Mouse (Mus musculus): Measurements from ENCODE around the gene Slco2a1.
"Not testable (repeated sequence)": the region's sequence is repeated elsewhere in the genome, so short reads cannot be mapped to it uniquely, and the experiment has no call there.

Gene Slco2a1

DNA sequence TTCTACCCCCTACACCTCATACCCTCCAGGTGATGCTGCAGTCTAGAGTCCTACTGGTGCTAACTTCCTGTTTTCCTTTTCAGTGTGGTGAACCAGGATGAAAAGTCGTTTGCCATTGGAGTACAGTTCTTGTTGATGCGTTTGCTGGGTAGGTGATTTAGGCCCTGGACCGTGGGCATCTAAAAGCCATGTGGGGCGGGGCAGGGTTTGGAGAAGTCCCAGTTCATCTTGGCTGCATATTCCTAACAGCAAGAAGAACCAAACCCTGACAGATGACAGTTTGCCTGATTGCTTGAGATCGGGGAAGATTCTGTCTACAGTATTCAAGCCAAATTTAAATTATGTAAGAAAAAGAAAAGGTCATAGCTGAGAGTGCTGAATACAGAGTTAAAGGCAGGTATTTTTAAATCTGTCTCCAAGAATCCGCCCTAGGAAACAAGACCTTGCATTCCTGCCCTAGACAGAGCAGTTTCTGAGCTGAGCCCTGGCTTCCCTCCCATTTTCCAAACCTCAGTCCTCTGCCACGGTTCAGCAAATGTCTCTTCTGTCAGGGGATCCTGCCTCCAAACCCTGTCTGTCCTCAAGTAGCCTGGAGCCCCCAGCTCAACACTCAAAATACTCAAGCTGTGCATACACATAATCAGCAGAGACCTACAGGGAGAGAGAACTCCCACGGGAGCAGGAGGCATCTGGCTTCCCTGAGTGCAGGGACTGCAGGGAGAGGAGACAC lies 93.9 kb downstream of the Slco2a1 start:
- DNase-seq (ENCODE audit: low spot score in 2 of 2): no peak

DNA sequence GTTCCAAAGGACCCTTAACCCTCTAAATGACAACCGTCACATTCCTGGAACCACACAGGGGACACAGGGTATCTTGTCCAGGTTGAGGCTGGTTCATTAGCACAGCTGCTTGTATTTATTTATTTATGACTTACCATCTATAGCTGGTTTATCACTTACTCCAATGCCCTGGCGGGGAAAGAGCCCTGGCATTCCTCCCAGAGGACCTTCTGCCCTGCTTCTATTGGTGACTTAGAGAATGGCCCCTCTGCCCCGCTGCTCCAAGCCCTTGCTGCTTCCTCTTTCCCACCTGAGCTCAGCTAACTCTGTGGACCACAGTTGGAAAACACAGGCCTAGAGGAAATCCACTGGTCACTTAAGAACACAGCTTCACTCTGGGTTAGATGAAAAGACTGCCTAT lies 94.9 kb downstream of the Slco2a1 start:
- no peak for DNase-seq (ENCODE audit: low spot score in 2 of 2)

DNA sequence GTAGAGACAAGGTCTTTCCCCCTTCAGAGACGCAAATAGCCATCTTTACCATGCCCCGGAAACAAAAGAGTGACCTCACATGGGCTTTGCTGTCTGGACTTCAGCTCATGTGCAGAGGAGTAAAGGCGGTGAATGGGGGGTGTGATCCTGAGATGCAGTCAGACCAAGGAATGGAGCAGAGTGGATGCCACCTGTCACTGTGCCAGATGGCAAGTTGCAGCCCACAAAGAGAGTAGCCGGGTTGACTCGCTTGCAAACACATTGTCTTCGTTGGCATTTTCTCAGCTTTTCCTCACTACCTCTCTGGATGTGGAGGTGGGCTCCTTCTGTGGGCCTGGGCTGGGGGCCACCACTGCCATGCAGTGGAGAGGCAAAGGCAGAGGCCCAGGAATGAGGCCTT lies 98.2 kb downstream of the Slco2a1 start:
- no peak for DNase-seq (ENCODE audit: low spot score in 2 of 2)

DNA sequence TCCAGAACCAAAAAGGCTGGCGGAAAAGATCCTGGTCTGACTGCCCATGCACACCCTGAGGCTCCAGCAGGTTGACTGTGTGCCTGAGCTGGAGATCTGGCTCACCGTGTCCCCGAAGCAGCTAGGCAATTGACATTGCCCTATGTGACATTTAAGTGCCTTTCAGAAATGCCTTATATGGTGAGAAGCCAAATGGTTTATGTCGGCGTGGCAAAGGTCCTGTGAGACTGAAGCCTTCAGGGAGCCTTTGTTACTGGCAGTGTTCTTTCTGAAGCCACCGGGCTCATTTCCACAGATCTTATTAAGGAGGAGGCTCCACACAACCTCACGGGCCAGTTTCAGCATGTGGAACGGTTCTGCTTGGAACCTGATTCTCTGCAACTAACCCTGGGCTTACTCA lies 98.8 kb downstream of the Slco2a1 start:
- no peak for DNase-seq (ENCODE audit: low spot score in 2 of 2)

DNA sequence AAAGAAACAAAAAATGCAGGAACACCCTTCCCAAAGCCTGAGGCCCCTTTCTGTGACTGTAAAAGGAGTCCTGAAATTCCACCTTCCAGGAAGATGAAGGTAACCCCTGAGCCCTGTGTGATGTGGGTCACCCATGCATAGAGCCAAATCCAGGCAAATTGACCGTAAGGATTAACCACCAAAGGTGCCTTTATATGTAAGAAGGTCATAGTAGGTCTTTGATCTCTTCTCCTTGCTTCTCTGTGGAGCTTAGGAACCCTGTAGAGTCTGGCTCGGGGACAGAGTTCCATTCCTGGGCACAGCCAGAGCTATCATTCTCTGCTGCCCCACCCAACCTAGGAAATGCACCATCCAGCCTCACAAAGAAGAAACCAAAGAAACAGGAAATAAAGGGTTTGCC lies 100.1 kb downstream of the Slco2a1 start:
- no peak for DNase-seq (ENCODE audit: low spot score in 2 of 2)

DNA sequence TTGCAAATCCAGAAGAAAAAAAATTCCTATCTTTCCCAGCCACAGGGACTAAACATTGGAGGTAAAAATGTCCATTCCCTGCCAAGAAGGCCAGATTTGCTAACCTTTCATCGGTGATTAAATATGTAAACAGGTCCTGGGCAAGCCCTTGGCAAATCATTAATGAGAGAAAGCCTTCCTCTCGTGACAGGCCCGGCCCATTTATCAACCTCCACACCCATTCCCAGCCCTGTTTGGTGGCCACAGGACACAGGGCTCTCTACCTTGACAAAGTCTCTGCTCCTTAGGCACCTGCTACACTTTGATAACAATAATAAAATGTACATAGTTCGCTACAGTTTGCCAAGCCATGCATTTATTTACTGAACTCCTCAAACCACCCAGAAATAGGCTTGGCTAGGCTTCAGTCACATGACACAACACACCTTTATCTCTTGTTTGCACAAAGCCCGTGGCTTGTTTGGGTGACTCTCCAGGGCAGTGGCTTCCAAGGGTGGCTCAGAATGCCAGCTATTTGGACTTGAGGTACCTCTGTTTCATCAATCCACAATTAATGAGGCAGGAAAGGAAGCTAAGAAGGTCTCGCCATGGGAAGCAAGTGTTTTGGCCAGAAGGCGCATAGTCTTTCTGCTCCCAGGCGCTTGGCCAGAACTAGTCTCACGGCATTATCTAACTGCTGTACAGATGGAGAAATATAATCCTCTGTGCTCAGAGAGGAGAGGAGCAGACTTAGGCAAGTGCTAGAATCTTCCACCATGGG lies 101.8 kb downstream of the Slco2a1 start:
- DNase-seq (ENCODE audit: low spot score in 2 of 2): no peak

DNA sequence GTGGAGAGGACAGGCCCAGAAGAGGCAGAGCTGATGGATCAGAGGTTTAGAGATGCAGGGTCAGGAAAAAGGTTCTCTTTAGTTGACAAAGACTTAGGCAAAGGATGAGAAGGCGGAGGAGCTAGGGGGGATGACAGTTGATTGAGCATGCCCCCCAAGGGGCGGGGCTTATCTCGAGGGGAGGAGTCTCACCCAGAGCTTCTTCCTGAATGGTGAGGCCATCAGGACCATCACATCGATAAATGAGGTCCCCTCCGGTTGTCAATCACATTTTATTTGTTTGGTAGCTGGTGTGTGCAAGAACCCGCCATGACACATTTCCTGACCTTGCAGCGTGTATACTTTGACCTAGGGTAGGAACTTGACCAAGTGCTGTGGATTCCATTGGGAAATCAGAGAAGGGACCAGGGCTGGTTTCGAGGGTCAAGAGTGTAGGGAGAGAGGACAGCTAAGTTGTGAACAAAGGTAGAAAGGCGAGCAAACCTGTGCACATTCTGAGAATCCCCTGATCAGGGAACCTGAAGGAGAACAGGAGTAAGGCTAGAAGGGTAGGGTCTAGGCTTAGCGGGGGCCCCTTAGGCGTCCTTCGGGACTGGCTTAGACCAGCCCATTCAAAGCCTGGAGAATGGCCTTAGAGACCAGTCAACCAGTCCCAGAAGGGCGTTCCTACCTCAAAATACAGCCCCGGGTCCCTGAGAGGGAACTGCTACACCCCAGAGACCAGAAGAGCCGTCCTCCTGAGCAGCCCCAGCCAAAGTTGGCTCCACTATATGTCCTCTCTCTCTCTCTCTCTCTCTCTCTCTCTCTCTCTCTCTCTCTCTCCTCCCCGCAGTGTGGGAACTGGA lies 102.7 kb downstream of the Slco2a1 start:
- no peak for DNase-seq (ENCODE audit: low spot score in 2 of 2)

DNA sequence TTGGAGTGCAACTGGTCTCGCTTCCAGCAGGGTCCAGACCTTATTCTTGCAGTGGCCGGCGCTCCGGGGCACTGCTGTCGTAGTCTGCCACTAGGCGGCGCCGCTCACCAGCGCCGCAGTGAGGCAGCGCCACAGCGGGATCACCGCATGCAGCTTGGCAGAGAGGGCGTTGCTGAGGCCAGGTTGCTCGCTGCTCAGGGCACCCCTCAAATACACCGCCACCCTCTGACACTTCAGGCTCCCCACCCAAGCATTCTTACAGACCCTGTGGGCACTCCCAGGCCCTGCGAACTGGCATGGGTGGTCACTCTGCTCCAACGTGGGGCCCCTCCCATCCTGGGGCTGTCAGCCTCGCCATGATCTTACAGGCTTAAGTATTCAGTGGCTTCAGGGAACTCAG lies 103.7 kb downstream of the Slco2a1 start:
- peak; percentile 47 to 75 for DNase-seq (ENCODE audit: low spot score in 2 of 2)

DNA sequence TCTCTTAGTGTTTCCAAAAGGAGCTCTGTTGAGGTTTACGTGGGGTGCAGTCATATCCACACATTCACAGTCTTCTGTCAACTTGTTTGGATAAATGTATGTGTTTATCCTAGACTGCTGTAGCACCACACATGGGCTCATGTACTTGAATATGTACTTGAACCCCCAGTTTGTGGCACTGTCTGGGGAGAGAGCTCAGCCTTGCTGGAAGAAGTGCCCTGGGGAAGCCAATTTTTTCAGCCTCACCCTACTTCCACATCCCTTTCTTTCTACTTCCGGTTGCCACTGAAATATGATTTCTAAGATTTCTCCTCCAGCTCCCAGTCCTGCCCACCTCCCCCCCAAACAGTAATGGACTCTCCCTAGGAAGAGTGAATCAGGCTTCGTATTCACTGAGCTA lies 105.2 kb downstream of the Slco2a1 start:
- DNase-seq (ENCODE audit: low spot score in 2 of 2): no peak

DNA sequence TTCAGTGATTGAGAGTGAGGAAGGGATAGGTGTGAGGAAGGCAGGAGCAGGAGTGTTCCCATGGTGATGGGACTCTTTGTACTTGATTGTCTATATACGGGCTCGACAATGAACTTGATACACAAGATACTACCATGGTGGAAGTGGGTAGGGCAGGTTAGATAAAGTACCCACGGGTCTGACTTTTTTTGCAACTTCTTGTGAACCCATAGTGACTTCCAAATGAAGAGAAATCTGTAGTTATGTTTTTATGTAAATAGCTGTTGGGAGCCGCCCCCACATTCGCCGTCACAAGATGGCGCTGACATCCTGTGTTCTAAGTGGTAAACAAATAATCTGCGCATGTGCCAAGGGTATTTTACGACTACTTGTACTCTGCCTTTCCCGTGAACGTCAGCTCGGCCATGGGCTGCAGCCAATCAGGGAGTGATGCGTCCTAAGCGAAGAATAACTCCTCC lies 119.9 kb downstream of the Slco2a1 start:
- not testable (repeated sequence) for DNase-seq (ENCODE audit: low spot score in 2 of 2)

DNA sequence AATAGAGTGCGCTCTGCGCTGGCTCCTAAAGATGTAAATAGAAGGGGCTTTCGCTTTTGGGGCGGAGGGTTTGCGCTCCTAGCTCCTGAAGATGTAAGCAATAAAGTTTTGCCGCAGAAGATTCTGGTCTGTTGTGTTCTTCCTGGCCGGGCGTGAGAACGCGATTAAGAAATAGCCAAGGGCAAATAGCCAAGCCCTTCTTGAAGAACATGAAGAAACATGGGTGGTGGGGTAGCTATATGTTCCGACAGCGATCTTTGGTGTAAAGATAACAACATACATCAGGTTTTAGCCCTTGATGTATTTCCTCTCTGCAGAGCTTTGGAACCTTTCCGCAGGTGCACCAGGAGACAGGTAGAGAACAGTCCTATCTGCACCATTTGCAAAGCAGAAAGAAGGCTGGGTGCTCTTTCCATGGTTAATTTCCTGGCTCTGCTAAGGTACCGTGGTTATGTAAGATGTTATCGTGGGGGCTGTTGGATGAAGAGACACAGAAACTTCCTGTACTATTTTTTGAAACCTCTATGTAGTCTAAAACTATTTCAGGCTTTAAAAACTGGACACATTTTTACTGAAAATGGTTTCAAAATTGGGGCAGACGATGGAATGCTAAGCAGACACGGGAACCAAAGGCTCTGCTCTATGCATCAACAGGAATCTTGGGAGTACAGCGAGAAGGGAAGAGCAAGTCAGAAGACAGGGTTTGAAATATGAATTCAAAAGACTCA lies 120.6 kb downstream of the Slco2a1 start:
- no peak for DNase-seq (ENCODE audit: low spot score in 2 of 2)

DNA sequence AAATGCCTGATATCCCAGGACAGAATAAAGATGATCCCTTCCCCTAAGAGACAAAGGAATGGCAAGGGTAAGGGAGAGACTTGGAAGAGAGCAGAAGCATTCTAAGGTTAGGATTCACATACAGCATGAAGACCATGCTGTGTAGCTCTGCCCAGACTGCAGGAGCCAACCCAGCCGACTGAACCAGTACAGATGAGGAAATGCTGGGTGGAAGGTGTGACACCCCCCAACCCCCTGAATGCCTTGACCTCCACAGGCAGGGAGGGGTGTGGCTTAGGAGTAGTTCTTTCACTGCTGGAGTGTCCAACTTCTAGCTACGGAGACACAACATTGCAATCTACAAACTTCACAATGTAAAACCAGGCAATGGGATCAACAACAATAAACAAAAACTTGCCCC lies 121.4 kb downstream of the Slco2a1 start:
- no peak for DNase-seq (ENCODE audit: low spot score in 2 of 2)

DNA sequence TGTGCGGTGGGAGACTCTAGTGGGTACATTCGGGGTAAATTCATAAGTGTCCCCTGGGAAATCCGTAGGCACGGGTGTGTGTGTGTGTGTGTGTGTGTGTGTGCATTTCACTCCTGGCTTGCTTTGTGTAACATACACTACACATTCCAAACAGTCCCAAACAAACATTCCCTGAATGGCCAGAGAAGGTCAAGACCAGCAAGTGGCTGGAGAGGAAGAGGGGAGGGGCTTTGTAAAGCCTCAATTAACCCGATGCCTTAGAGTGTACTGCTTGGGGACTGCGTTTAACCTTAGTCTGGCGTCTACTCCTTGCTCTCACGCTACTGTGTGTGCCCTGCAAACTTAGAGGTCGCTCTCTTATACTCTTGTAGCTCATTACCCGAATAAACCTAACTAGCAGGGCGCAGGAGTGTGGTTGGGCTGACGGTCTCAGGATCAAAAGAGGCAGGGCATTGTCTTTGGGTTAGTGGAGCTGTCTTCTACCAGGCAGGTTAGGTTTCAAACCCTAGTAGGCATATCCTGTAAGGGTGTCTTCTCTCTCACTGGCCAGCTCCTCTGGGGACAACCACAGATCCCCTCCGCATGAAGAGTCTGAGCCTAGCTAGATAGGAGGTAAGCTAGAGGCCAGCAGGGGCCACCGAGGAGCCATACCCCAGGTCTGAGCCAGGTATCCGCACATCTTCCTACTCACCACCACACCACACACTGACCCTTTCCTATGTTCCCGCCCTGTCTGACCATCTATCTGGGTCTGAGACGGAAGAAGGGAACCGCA lies 122.4 kb downstream of the Slco2a1 start:
- DNase-seq (ENCODE audit: low spot score in 2 of 2): no peak

DNA sequence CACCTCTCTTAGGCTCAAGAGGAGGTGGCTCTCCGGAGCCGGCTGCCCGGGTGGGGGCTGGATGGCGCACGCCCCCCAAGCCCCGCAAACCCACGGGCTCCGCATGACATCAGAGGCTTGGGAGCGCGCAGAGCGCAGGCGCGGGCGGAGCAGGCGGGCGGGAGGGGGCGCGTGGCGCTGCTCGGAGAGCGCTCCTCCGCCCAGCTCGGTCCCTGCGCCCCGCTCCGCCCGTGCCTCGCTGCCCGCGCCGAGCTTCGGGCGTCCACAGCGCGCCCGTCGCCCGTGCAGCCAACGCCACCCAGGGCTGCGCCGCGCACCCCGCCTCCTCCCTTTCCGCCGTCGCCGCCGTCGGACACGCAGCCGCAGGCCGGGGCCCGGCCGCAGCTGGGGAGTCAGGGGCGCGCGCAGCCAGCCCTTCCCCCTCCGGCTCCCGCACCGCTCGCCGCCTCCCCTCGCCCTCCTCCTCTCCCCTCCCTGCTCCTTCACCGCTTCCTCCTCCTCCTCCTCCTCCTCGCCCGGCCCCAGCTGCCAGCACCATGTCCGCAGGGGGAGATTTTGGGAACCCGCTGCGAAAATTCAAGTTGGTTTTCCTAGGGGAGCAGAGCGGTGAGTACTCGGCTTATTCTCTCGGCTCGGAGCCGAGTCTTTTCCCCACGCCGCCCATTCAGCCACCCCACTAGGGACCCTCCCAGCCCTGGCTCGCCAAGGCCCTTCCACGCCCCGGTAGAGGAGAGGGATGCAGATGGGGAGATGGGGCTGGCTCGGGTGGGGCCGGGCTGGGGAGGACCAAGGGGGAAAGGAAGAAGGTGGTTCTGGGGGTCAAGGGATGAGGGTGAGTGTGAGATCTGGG lies 123.3 kb downstream of the Slco2a1 start, which contains the start of gene Rab6b:
Gene Rab6b (plus strand): TSS at position 167 of the 850 bp plus-strand sequence.
- DNase-seq (ENCODE audit: low spot score in 2 of 2): no peak

DNA sequence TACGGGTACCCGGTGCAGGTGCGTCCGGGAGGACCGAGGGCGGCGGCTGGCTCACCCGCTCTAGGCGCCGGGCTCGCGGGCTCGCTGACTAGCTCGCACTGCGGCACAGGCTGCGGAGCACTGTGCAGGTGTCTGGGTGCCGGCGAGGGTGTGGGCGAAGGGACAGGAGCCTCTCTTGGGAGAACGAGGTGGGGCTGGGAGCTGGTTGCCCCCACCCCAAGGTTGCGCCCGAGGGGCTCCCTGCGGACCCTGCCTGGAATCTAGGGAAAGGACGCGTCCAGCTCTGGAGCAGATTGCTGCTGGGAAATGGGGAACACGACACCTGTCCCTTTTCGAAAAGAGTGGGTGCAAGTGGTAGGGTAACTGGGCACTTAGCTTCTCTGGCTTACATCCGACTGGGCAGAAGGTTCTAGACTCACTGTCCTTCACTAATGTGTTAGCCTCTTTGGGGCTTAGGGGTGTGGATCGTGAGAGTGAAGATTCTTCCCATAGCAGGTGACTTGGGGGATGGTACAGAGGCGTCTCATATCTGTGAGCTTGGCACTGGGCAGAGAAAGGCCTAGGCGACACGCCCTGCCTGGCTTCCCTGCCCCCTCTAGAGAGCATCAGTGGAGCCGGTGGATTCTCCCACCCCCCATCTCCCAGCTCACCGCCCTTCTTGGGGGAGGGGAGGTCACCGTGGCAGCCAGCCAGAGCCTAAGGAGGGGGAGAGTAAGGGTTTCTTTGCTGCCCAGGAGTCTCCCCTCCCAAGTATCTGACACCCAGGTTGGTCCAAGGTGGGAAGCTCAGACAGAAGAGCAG lies 124.2 kb downstream of the Slco2a1 start:
- DNase-seq (ENCODE audit: low spot score in 2 of 2): peak in 1 of 2 experiments; percentile 25

DNA sequence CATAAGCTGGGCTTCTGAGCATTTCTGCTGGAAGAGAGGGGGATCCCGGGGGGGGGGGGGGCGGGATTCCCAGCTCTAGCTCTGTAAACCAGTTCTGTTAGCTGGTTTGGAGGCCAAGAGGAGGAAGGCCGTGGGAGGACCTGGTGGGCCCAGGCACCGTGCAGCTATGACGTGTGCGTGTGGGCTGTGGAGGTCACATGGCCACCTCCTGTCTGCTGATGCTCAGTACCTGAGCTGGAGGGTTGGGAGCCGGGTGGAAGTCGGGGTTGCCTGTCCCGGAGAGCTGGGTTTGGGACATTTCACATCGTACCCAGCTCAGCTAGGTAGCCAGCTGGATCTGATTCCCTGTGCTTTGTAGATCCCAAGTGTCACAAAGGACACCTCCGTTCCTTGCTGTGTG lies 124.8 kb downstream of the Slco2a1 start:
- no peak for DNase-seq (ENCODE audit: low spot score in 2 of 2)

DNA sequence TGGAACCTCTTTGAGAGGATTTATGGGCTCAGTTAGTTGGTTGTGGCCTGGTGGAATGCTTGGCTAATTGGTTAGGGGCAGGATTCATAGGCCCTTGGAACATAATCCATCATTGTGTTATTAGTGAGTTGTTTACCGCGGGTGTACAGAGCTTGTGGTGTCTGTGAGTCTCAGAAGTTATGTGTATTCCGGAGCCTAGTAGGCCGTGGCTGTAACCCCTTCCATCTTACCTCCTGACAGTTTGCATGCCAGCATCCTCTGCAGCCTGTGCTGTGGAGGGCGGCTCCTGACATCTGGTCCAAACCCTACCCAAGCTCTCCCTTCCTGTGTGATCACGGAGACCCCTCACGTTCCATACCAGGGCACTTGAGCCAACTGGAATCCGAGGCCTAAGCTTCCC lies 125.8 kb downstream of the Slco2a1 start:
- DNase-seq (ENCODE audit: low spot score in 2 of 2): no peak

DNA sequence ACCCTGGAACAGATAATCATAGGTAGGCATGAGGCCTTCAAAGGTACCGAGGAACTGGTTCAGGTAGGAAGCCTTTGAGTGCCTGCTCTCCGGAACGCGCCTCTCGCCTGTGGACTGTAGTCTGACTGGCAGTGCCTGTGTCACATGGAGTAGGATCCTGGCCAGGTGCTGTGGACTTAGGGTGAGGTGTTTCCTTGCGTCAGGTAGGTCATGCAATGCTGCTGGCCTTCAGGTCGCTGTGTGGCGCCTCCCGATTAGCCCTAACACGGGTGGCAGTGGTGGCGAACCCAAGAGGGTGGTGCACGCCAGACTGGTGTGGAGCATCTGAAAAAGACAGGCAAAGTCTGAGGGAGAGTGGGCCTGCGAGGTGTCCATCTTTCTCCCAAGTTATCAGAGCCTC lies 126.4 kb downstream of the Slco2a1 start:
- no peak for DNase-seq (ENCODE audit: low spot score in 2 of 2)

DNA sequence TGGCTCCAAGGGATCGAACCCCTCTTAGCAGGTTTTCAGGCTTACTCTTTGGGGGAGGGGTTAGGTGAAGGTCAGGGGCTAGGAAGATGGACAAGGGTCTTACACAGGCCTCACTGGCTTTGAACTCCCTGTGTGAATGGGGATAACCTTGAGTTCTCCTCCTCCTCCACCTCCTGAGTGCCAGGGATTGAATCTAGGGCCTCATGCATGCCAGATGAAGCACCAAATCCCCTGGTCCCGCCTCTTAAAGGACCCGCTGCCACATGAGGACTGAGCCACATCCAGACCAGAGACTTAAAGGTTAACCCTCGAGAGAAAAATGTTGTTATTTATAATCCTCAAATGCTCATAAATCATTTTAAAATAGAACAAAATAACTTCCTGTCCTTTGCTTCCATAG lies 128.4 kb downstream of the Slco2a1 start:
- DNase-seq (ENCODE audit: low spot score in 2 of 2): no peak
